Mouse (Mus musculus) myocyte (in vitro differentiated cells): ENCODE results near the gene Pomt2.

ENCODE experiments used
- MAX ChIP-seq: IDR thresholded peaks from one replicate; pipeline ENCODE4 v1.6.1; 2011; ENCODE audit warnings: low read depth, mild to moderate bottlenecking, control low read depth
- POLR2A ChIP-seq: IDR thresholded peaks from one replicate; pipeline ENCODE4 v1.6.1; 2011; ENCODE audit warnings: low read depth, mild to moderate bottlenecking, control low read depth, moderate library complexity; ENCODE audit not compliant: insufficient read length

DNA sequence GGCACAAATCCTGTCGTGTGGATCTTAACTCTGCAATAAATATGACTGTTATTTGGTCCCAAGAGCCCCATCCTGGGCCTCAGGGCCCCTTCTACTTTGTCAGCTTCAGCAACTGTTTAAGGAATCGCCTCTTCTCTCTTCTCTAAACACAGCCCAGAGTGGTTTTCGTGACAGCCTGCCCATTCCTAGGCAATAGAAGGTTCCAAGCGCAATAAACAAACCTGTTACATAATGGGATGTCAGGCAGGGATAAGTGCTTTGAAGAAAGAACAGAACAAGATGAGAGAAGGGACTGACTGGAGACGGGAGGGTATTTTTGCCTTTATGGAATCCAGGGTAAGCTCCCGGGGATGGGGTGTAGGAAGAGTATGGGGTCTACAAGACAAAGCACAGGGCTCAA, 54.1 kb downstream of the Pomt2 start:
- TF ChIP-seq MAX (no peak), POLR2A (no peak)
